ENCODE assay signal across 9 mouse cellular contexts in the genomic region with DNA sequence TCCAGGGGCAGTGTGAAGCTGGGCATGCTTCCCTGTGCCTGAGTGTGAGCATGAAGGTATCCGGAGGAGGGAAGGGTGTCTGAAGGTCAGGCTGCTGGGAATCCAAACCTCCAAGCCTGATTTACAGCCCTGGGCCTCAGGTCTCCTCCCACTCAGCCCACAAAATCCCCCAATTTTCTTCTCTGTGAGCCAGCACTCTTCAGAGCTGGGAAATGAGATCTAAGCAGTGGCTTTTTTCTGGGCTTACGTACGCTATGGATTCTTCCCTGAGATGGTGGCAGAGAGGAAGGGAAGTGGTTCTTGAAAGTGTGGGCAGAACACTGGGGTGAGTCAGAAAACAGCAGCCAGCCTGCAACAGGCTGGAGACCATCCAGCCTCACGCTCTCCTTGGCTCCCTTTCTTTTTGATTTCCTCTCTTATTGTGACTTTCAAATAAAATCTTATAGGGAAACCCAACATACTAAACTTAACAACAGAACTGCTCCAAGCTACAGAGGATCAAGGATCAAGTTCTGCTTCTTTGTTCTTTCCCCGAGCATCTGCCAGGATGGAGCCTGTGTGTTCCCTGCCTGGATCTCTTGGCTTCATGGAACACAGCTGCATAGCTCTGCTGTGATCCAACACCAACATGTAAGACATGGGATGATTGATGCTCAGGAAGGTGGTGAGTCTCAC.
DNase-seq lines count a peak whose midpoint lies in the region; ATAC-seq and TF ChIP-seq lines count a peak whose summit lies in the region.
"Had no signal": no experiment of that assay in that cellular context is flagged by ENCODE, and none has a peak within 500 bp of the region (broad histone marks: within the 10 kb centered on the region; RNA-seq: fewer than 3 reads in every experiment).

No protein-coding gene starts in this region.

- H3K4me1 ChIP-seq in lung, embryonic 15.5 days: peaks cover 22% of the 10 kb centered on the region
- H3K4me1 ChIP-seq in lung, adult 2 months (ENCODE audit: control insufficient read depth, insufficient read depth, low read length): peaks cover 2% of the 10 kb centered on the region; the same call in 1 of the 2 replicates
- H3K4me1 ChIP-seq in heart, embryonic 14.5 days (ENCODE audit: control insufficient read depth in 2 of 2, insufficient read depth in 2 of 2, low read length in 2 of 2): peaks cover 20 to 27% of the 10 kb centered on the region in 2 experiments
- H3K4me1 ChIP-seq: neural tube, embryonic 13.5 days had no signal

- no peaks in the 10 kb centered on the region for H3K36me3 ChIP-seq in lung, embryonic 15.5 days
- no peaks in the 10 kb centered on the region for H3K36me3 ChIP-seq in heart, embryonic 14.5 days (ENCODE audit: control insufficient read depth, insufficient read depth, low read length)
- no peaks in the 10 kb centered on the region for H3K36me3 ChIP-seq in myocyte (ENCODE audit: control insufficient read depth, insufficient read depth)
- H3K36me3 ChIP-seq: neural tube, embryonic 13.5 days had no signal

- no peaks in the 10 kb centered on the region for H3K79me2 ChIP-seq in myocyte (ENCODE audit: control insufficient read depth, insufficient read depth)

- H3K9ac ChIP-seq in lung, embryonic 15.5 days: no peak overlapping the region
- H3K9ac ChIP-seq in heart, embryonic 14.5 days (ENCODE audit: low read length): no peak overlapping the region
- H3K9ac ChIP-seq: neural tube, embryonic 13.5 days had no signal

- no peaks in the 10 kb centered on the region for H3K27me3 ChIP-seq in lung, embryonic 15.5 days
- peaks cover 1% of the 10 kb centered on the region; the same call in 1 of the 2 replicates for H3K27me3 ChIP-seq in heart, embryonic 14.5 days (ENCODE audit: control insufficient read depth, insufficient read depth, low read length)
- H3K27me3 ChIP-seq in myocyte (ENCODE audit: control insufficient read depth, insufficient read depth, insufficient read length): no peaks in the 10 kb centered on the region
- H3K27me3 ChIP-seq: neural tube, embryonic 13.5 days had no signal

- H3K4me2 ChIP-seq in lung, embryonic 15.5 days: no peak overlapping the region
- no peak overlapping the region for H3K4me2 ChIP-seq in heart, embryonic 14.5 days (ENCODE audit: low read length)
- H3K4me2 ChIP-seq in myocyte (ENCODE audit: low read depth): peak overlapping the region; percentile 88
- H3K4me2 ChIP-seq: neural tube, embryonic 13.5 days had no signal

- no peak overlapping the region for H3ac ChIP-seq in myocyte (ENCODE audit: control insufficient read depth, insufficient read length)

- H3K4me3 ChIP-seq in lung, embryonic 15.5 days: no peak overlapping the region
- H3K4me3 ChIP-seq in lung, adult 2 months (replicated peaks; ENCODE audit: extremely low read depth, low read depth, low read length): no peak overlapping the region
- H3K4me3 ChIP-seq in heart, embryonic 14.5 days (ENCODE audit: control insufficient read depth in 1 of 2, insufficient read depth in 1 of 2, low read depth in 1 of 2, low read length in 2 of 2): no peak overlapping the region
- H3K4me3 ChIP-seq in myocyte: peak overlapping the region; percentile 18
- H3K4me3 ChIP-seq: neural tube, embryonic 13.5 days had no signal

- TF ChIP-seq CTCF in lung, adult 2 months (IDR thresholded peaks at IDR 0.05; ENCODE audit: insufficient read depth, low read length): no peak

- peak overlapping the region; percentile 41 for H3K27ac ChIP-seq in lung, embryonic 15.5 days
- H3K27ac ChIP-seq in heart, embryonic 14.5 days (replicated peaks in 1 of 2; ENCODE audit: control insufficient read depth in 1 of 2, insufficient read depth in 1 of 2, low read depth in 2 of 2, low read length in 2 of 2): peak overlapping the region; percentile 66 to 73
- H3K27ac ChIP-seq: neural tube, embryonic 13.5 days had no signal

- no peak; the same call in 1 of the 2 replicates for ATAC-seq in lung, embryonic 15.5 days (ENCODE audit: borderline replicate concordance, extremely low read depth, low FRiP score, low TSS enrichment)
- peak; percentile 37; the same call in 1 of the 2 replicates for ATAC-seq in heart, embryonic 14.5 days (ENCODE audit: insufficient number of reproducible peaks, insufficient read depth, low FRiP score, low read depth)

- peak; percentile 22 for DNase-seq in embryo, embryonic 11 days
- DNase-seq in embryo, embryonic 10.5 days (ENCODE audit: low spot score): no peak
- DNase-seq in lung, adult 2 months: no peak
- no peak for DNase-seq in urinary bladder, postnatal 14 days (ENCODE audit: low spot score)
- DNase-seq in cerebellum, adult 9-11 months: no peak

- H3K9me3 ChIP-seq in lung, embryonic 15.5 days: no peaks in the 10 kb centered on the region
- no peaks in the 10 kb centered on the region for H3K9me3 ChIP-seq in heart, embryonic 14.5 days (ENCODE audit: control insufficient read depth, low read length)
- H3K9me3 ChIP-seq: neural tube, embryonic 13.5 days had no signal

- WGBS in lung, embryonic 15.5 days: 39% methylated on average over 5 of the region's 5 CpGs
- 37% methylated on average over 5 of the region's 5 CpGs for WGBS in lung, adult 2 months
- 58% methylated on average over 5 of the region's 5 CpGs for WGBS in heart, embryonic 14.5 days

- no peak for TF ChIP-seq POLR2A in lung, adult 2 months (IDR thresholded peaks at IDR 0.05; ENCODE audit: borderline replicate concordance, extremely low read depth, low read depth, low read length)
- TF ChIP-seq POLR2A in myocyte (IDR thresholded peaks at IDR 0.05; ENCODE audit: insufficient read length, low read depth): peak; percentile 65

TF ChIP-seq in myocyte, 11 proteins besides CTCF, POLR2A, EP300 and RAD21:
- TF ChIP-seq REST (IDR thresholded peaks at IDR 0.05; ENCODE audit: insufficient read depth, insufficient read length) (no peak), MYOD1 (IDR thresholded peaks at IDR 0.05; ENCODE audit: control insufficient read depth in 1 of 3, insufficient read length in 2 of 3, low read depth in 2 of 3) (peak in 1 of 3 experiments; percentile 39)
